10 mouse cellular contexts compared by ENCODE assay signal in genomic region chr17:73225996-73226395, GRCm38 (mm10).
DNase-seq lines count a peak whose midpoint lies in the region; ATAC-seq and TF ChIP-seq lines count a peak whose summit lies in the region.
"Had no signal": no experiment of that assay in that cellular context is flagged by ENCODE, and none has a peak within 500 bp of the region (broad histone marks: within the 10 kb centered on the region; RNA-seq: fewer than 3 reads in every experiment).

No protein-coding gene starts in this region.

- H3K4me2 ChIP-seq in liver, embryonic 15.5 days = no peak overlapping the region

- H3K4me3 ChIP-seq in G1E (ENCODE audit: low read depth, low read length) = no peak overlapping the region; the same call in 1 of the 2 replicates
- H3K4me3 ChIP-seq in liver, embryonic 15.5 days (replicated peaks) = no peak overlapping the region

- H3K36me3 ChIP-seq in G1E (replicated peaks) = peaks cover 25% of the 10 kb centered on the region
- no peaks in the 10 kb centered on the region for H3K36me3 ChIP-seq in liver, embryonic 15.5 days (replicated peaks)

- intact Hi-C loops in heart, postnatal 14 days (cut with DNase I) = no loop called here
- intact Hi-C loops in gastrocnemius, postnatal 36 days (cut with DNase I) = no loop called here
- intact Hi-C loops in left cerebral cortex, postnatal 4 days (cut with DNase I) = no loop called here

- H3K27me3 ChIP-seq in G1E (ENCODE audit: insufficient read depth, low read length) = no peaks in the 10 kb centered on the region
- H3K27me3 ChIP-seq in liver, embryonic 15.5 days = no peaks in the 10 kb centered on the region

- 14% methylated on average over 5 of the region's 5 CpGs for WGBS in liver, embryonic 15.5 days (ENCODE audit: insufficient replicate concordance)

- TF ChIP-seq CTCF in G1E (IDR thresholded peaks at IDR 0.05; ENCODE audit: low read depth, low read length) = no peak

- no peak overlapping the region for H3K9ac ChIP-seq in liver, embryonic 15.5 days

- no peaks in the 10 kb centered on the region for H3K9me3 ChIP-seq in G1E (replicated peaks)
- no peaks in the 10 kb centered on the region for H3K9me3 ChIP-seq in liver, embryonic 15.5 days (replicated peaks)

- H3K4me1 ChIP-seq in G1E (ENCODE audit: insufficient read depth, low read depth, low read length) = peaks cover 69% of the 10 kb centered on the region
- H3K4me1 ChIP-seq in liver, embryonic 15.5 days (replicated peaks) = peaks cover 25% of the 10 kb centered on the region

- no peak overlapping the region for H3K27ac ChIP-seq in liver, embryonic 15.5 days (replicated peaks)
- H3K27ac ChIP-seq: macrophage had no signal

- peak; percentile 61 for ATAC-seq in G1E (ENCODE audit: extremely low read depth, insufficient number of reproducible peaks, low FRiP score, poor library complexity, severe bottlenecking)
- ATAC-seq in common myeloid progenitor, adult 5-6 weeks (replicated peaks; ENCODE audit: low read depth, poor library complexity, severe bottlenecking) = peak; percentile 58
- peak; percentile 47 for ATAC-seq in liver, embryonic 15.5 days (ENCODE audit: insufficient read depth)

- DNase-seq in G1E (ENCODE audit: low spot score) = no peak
- peak; percentile 31 to 47 for DNase-seq in heart, postnatal 14 days
- DNase-seq in gastrocnemius, postnatal 36 days = no peak
- no peak for DNase-seq in cerebellum, postnatal 25 days
- DNase-seq in cerebellum, postnatal 10 days = no peak
- no peak for DNase-seq in left cerebral cortex, postnatal 4 days
- DNase-seq: thymus, postnatal 4 days had no signal

Comparison
In these comparisons a context has a peak if more than half of its experiments do, and no peak if none do; other contexts are left out.
1. DNase-seq: peak in heart, postnatal 14 days (2 of 2); none in G1E (single experiment), gastrocnemius, postnatal 36 days (0 of 2), cerebellum, postnatal 25 days (0 of 2), cerebellum, postnatal 10 days (0 of 2) and left cerebral cortex, postnatal 4 days (single experiment).
2. Peak in every context shown above with its lines, with median percentiles within 50 percentile points of each other: ATAC-seq.